Mouse (Mus musculus) heart, embryonic 14.5 days (tissue): ENCODE data around the gene Ubr4. TPM values are rescaled to one million over a fixed set of nuclear protein-coding genes. Genes with fewer than 3 reads are reported as not detected.

ENCODE experiments used
- ATAC-seq: fragments of 200-750 bp; cut with Nextera tagmentation; 2 replicates; pipeline ENCODE4 v1.8.0; 2017; ENCODE audit warnings: low read depth, moderate TSS enrichment; ENCODE audit not compliant: insufficient number of reproducible peaks, insufficient read depth, low FRiP score
- H3K27ac ChIP-seq, 2 experiments: fragments of 200-500 bp in 1 of 2; fragments of 300-500 bp in 1 of 2; sonication (generic) in 1 of 2; replicated peaks in 1 of 2; 2 replicates each; pipeline ENCODE4 v1.5.1; 2012 to 2014; ENCODE audit warnings: low read depth in 2 of 2, low read length in 2 of 2, control low read depth in 1 of 2, mild to moderate bottlenecking in 1 of 2, mixed read lengths in 1 of 2; ENCODE audit not compliant: control insufficient read depth in 1 of 2, insufficient read depth in 1 of 2
- H3K27me3 ChIP-seq: fragments of 300-500 bp; sonication (generic); 2 replicates; pipeline ENCODE4 v1.6.1; 2014; ENCODE audit warnings: mild to moderate bottlenecking, low read length, control low read depth; ENCODE audit not compliant: control insufficient read depth, insufficient read depth
- H3K36me3 ChIP-seq: fragments of 300-500 bp; sonication (generic); 2 replicates; pipeline ENCODE4 v1.6.1; 2014; ENCODE audit warnings: mild to moderate bottlenecking, control low read depth, low read length, mixed read lengths; ENCODE audit not compliant: control insufficient read depth, insufficient read depth
- H3K4me1 ChIP-seq, 2 experiments: fragments of 200-500 bp in 1 of 2; fragments of 300-500 bp in 1 of 2; sonication (generic) in 1 of 2; 2 replicates each; pipeline ENCODE4 v1.6.1; 2012 to 2014; ENCODE audit warnings: low read length in 2 of 2, control low read depth in 1 of 2, mixed read lengths in 1 of 2; ENCODE audit not compliant: control insufficient read depth in 2 of 2, insufficient read depth in 2 of 2
- H3K4me2 ChIP-seq: fragments of 300-500 bp; sonication (generic); 2 replicates; pipeline ENCODE4 v1.6.1; 2014; ENCODE audit warnings: mild to moderate bottlenecking, low read length
- H3K4me3 ChIP-seq, 2 experiments: fragments of 200-500 bp in 1 of 2; fragments of 300-500 bp in 1 of 2; sonication (generic) in 1 of 2; 2 replicates each; pipeline ENCODE4 v1.5.1; 2012 to 2014; ENCODE audit warnings: low read length in 2 of 2, mild to moderate bottlenecking in 2 of 2, control low read depth in 1 of 2, low read depth in 1 of 2, moderate library complexity in 1 of 2; ENCODE audit not compliant: control insufficient read depth in 1 of 2, insufficient read depth in 1 of 2
- H3K9ac ChIP-seq: fragments of 300-500 bp; sonication (generic); 2 replicates; pipeline ENCODE4 v1.6.1; 2014; ENCODE audit warnings: mild to moderate bottlenecking, low read length
- H3K9me3 ChIP-seq: fragments of 300-500 bp; sonication (generic); 2 replicates; pipeline ENCODE4 v1.6.1; 2016; ENCODE audit warnings: low read length, control low read depth; ENCODE audit not compliant: control insufficient read depth
- WGBS: fragments of 180-500 bp; shearing (Covaris S2); extraction: QIAGEN DNeasy Blood & Tissue Kit; methylation state at CpG from one replicate; pipeline ENCODE4 v1.1.7; 2014; 5-methylcytosine and 5-hydroxymethylcytosine counted together
- polyA plus RNA-seq: library from polyadenylated mRNA; unstranded; fragments of >200 nt; fragmentation: Nextera tagmentation; extraction: Ambion mirVana; gene quantifications from 2 replicates; pipeline ENCODE4 v1.2.1, GENCODE M21; 2014

The Ubr4 gene
- polyA plus RNA-seq, 1 experiment from 2014 or later = 63.8 TPM

DNA sequence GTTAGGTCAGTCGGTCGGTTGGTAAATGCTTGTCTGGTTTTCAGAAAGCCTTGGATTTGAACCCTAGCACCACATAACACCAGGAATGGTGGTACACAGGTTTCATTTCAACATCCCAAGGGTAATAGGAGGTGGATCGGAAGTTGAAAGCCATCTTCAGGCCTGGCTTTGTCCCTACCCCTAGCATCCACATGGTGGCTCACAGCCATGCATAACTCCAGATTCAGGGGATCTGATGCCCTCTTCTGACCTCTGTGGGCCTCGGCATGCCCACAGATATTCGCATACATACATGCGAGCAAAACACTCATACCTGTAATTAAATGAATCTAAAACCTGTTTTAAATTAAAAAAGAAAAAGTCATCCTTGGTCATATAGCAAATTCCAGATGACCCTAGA lies 149.3 kb downstream of the Ubr4 start:
- Histone ChIP-seq H3K4me3 (no peak overlapping the region), H3K9ac (no peak overlapping the region), H3K27ac (no peak overlapping the region), H3K36me3 (no peaks in the 10 kb centered on the region), H3K9me3 (no peaks in the 10 kb centered on the region), H3K4me2 (no peak overlapping the region), H3K27me3 (no peaks in the 10 kb centered on the region), H3K4me1 (0 out of 4 replicates have a peak, but pooled peaks cover 0 to 5% of the 10 kb centered on the region in 2 experiments)
- ATAC-seq = no peak
- 67% methylated on average over 6 of the region's 6 CpGs for WGBS

DNA sequence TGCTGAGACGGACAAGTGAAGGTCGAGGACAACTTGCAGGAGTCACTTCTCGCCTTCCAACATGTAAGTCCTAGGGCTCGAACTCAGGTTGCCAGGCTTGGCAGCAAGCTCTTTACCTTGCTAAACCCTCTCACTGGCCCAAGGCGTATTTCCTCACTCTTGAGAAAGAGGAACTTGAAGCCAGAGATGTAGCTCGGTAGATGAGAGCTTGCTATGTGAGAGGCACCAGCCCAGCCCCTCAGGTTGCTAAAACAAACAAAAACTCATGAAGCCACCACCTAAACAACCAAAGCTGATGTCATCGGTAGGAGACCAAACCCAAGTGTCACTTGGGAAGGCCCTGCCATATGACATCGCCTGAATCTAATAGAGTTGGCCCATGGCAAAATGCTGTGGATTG lies 151.5 kb downstream of the Ubr4 start:
- no peak overlapping the region for H3K9ac ChIP-seq
- WGBS = 74% methylated on average over 8 of the region's 8 CpGs

DNA sequence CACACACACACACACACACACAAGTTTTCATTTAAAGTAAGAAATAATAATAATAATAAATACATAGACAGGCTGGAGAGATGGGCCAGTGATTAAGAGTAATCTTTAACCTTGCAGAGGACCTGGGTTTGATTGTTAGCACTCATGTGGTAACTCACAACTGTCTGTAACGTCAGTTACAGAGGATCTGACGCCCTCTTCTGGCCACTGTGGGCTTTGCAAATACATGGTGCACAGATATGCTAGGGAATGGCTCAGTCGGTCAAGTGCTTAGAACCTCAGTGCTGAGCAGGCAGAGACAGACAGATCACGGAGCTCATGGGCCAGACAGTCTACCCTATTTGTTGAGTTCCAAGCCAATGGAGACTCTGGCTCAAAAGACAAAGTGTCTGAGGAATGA lies 153.3 kb downstream of the Ubr4 start:
- Histone ChIP-seq H3K9me3 (no peaks in the 10 kb centered on the region), H3K4me3 (no peak overlapping the region), H3K9ac (no peak overlapping the region), H3K4me1 (peaks cover 0 to 4% of the 10 kb centered on the region in 2 experiments; a peak in 1 of 4 replicates), H3K27ac (no peak overlapping the region), H3K4me2 (no peak overlapping the region), H3K27me3 (no peaks in the 10 kb centered on the region), H3K36me3 (no peaks in the 10 kb centered on the region)
- 78% methylated on average over 4 of the region's 4 CpGs for WGBS
- no peak for ATAC-seq

More for the DNA sequence above, 151.5 kb downstream of the Ubr4 start:
- ATAC-seq = no peak
- Histone ChIP-seq H3K27me3 (no peaks in the 10 kb centered on the region), H3K27ac (no peak overlapping the region), H3K9me3 (no peaks in the 10 kb centered on the region), H3K4me3 (no peak overlapping the region), H3K4me2 (no peak overlapping the region), H3K4me1 (peaks cover 0 to 5% of the 10 kb centered on the region in 2 experiments; a peak in 1 of 4 replicates), H3K36me3 (no peaks in the 10 kb centered on the region)

DNA sequence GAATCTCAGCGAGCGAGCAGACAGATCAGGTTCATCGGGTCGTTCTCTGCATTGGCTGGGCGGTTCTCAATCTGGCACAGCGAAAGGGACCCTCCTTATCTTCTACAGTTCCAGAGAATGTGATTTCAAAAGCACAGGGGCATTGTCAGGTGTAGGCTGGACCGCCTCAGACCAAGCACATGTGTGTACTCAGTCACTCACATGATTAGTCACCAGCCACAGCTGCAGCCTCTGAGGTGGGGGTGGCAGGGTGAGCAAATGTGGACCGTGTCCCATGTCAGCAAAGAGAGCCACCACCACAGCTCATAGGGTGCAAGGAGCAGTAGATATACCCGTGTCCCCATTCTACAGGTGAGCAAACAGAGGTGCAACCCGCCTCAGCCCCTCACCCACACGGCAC lies 154.3 kb downstream of the Ubr4 start:
- Histone ChIP-seq H3K9ac (no peak overlapping the region), H3K4me2 (no peak overlapping the region), H3K9me3 (no peaks in the 10 kb centered on the region), H3K4me3 (no peak overlapping the region), H3K27ac (no peak overlapping the region), H3K4me1 (no peaks in the 10 kb centered on the region; a peak in 1 of 4 replicates), H3K27me3 (no peaks in the 10 kb centered on the region), H3K36me3 (no peaks in the 10 kb centered on the region)
- ATAC-seq = no peak
- 82% methylated on average over 11 of the region's 11 CpGs for WGBS

DNA sequence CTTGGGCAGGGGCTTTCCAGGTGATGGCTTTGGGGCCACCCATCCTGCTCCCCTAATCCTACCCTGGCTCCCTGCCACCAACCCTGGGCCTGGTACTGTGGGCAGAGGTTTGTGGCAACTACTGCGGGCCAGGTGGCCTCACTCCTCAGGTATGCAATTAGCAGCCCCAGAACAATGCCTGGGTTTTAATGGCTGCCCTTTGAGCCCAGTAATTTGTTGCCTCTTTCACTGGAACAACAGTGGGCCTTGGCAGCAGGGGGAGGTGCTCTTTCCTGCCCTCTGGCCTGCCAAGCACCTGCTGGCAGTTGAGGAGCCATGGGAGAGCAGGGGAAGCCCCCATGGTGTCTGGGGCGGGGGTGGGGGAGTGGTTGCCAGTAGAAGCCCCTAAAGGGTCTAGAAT lies 156.7 kb downstream of the Ubr4 start:
- no peak for ATAC-seq

DNA sequence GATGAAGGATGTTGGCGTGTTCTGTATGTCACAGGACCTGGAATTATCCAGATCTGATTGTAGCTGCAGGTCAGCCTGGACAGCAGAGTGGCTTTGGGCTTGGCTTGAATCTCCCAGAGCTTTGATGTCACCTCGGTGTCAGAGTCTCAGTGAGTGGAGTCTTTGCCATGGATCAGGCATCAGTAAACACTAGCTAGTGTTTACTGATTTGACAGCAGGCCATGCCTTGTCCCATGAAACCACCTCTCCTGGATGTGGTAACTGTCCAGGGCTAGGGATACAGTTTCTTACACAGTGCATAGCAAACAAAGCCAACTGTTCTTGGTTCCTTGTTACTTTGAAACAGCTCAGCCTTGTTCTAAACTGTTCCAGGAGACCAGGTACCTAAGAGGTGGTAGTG lies 159.1 kb downstream of the Ubr4 start:
- WGBS = 62% methylated on average over 2 of the region's 2 CpGs
- H3K4me1 ChIP-seq = no peaks in the 10 kb centered on the region; a peak in 1 of 4 replicates
- H3K4me3 ChIP-seq = no peak overlapping the region
- no peaks in the 10 kb centered on the region for H3K27me3 ChIP-seq
- no peak overlapping the region for H3K4me2 ChIP-seq
- no peak overlapping the region for H3K9ac ChIP-seq
- H3K9me3 ChIP-seq = no peaks in the 10 kb centered on the region; the same call in 1 of the 2 replicates
- no peak overlapping the region for H3K27ac ChIP-seq
- no peak for ATAC-seq
- no peaks in the 10 kb centered on the region for H3K36me3 ChIP-seq

More for the DNA sequence above, 156.7 kb downstream of the Ubr4 start:
- Histone ChIP-seq H3K9ac (no peak overlapping the region), H3K4me3 (no peak overlapping the region), H3K4me2 (no peak overlapping the region), H3K27me3 (no peaks in the 10 kb centered on the region), H3K27ac (no peak overlapping the region), H3K4me1 (no peaks in the 10 kb centered on the region; a peak in 1 of 4 replicates), H3K36me3 (no peaks in the 10 kb centered on the region), H3K9me3 (no peaks in the 10 kb centered on the region; the same call in 1 of the 2 replicates)
- WGBS = 66% methylated on average over 2 of the region's 2 CpGs

DNA sequence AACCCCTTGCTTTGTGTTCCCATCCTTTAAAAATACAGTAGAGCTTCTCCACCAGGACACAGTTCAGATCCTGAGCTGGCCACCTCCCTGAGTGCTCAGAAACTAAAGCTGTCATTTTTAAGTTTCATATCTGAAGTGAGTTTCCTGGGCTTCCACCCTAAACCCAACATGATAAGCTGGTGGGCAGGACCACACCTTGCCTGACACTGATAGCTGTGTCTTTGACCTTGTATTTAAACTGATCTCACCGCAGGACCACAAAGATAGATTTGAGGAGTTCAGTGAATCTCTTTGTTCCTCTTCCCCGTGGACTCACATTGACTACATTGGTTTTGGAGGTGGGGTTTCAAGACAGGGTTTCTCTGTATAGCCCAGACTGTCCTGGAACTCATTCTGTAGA lies 160.6 kb downstream of the Ubr4 start:
- no peaks in the 10 kb centered on the region; a peak in 1 of 4 replicates for H3K4me1 ChIP-seq
- no peaks in the 10 kb centered on the region for H3K36me3 ChIP-seq
- H3K27me3 ChIP-seq = no peaks in the 10 kb centered on the region
- H3K27ac ChIP-seq = no peak overlapping the region
- H3K9me3 ChIP-seq = no peaks in the 10 kb centered on the region; the same call in 1 of the 2 replicates
- WGBS = 76% methylated on average over 2 of the region's 2 CpGs
- no peak overlapping the region for H3K4me3 ChIP-seq
- no peak for ATAC-seq
- H3K4me2 ChIP-seq = no peak overlapping the region
- H3K9ac ChIP-seq = no peak overlapping the region

DNA sequence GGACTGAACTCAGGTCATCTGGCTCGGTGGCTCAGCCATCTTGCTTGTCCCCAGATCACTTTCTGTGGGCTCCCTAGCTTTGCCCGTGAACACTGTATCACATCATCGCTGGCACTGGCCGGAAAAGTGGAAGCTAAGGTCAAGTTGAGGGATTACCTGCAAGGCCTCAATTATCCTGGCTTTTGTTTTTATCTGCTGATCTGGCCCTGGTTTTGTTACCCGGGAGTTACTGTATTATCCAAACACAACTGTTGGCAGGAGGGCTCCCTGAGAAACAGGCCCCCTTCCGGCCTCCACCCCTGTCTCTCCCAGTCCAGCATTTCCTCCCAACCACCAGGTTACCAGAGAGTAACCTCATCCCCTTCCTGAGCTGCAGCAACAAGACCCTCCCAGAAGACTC lies 166.8 kb downstream of the Ubr4 start:
- no peak overlapping the region for H3K4me3 ChIP-seq
- H3K36me3 ChIP-seq = no peaks in the 10 kb centered on the region
- no peak; the same call in 1 of the 2 replicates for ATAC-seq
- peaks cover 7% of the 10 kb centered on the region; the same call in 1 of the 2 replicates for H3K27me3 ChIP-seq
- no peaks in the 10 kb centered on the region for H3K4me1 ChIP-seq
- H3K4me2 ChIP-seq = no peak overlapping the region
- no peak overlapping the region for H3K27ac ChIP-seq
- no peaks in the 10 kb centered on the region for H3K9me3 ChIP-seq
- no peak overlapping the region for H3K9ac ChIP-seq
- WGBS = 59% methylated on average over 6 of the region's 6 CpGs
